Mouse (Mus musculus): ENCODE results near the gene Fermt1. TPM values are rescaled to one million over a fixed set of nuclear protein-coding genes. Genes with fewer than 3 reads are reported as not detected.

Gene Fermt1
- polyA plus RNA-seq, 1 experiment from 2014 or later = 5.4 TPM

GRCm38 (mm10) chr2:132952197-132952596, 6.5 kb upstream of the Fermt1 start:
- H3K4me2 ChIP-seq = no peak overlapping the region
- H3K27ac ChIP-seq (ENCODE audit: low read depth) = no peak overlapping the region
- ATAC-seq (ENCODE audit: insufficient read depth) = peak; percentile 62
- H3K27me3 ChIP-seq (ENCODE audit: insufficient read depth, low read length) = 0 out of 2 replicates have a peak, but pooled peaks cover 3% of the 10 kb centered on the region
- no peak overlapping the region for H3K4me3 ChIP-seq (ENCODE audit: low read depth, low read length)
- no peaks in the 10 kb centered on the region for H3K4me1 ChIP-seq (ENCODE audit: insufficient read depth)
- peak; percentile 77 for TF ChIP-seq CTCF (IDR thresholded peaks at IDR 0.05; ENCODE audit: low read depth)
- H3K36me3 ChIP-seq (ENCODE audit: insufficient read depth) = no peaks in the 10 kb centered on the region
- no peak overlapping the region for H3K9ac ChIP-seq
- DNase-seq = peak; percentile 74
- no peaks in the 10 kb centered on the region for H3K9me3 ChIP-seq (ENCODE audit: low read depth, low read length)
- WGBS = 2% methylated on average over 8 of the region's 8 CpGs

GRCm38 (mm10) chr2:132948174-132948573, 2.5 kb upstream of the Fermt1 start:
- 78% methylated on average over 7 of the region's 7 CpGs for WGBS
- H3K27me3 ChIP-seq (ENCODE audit: insufficient read depth, low read length) = peaks cover 34% of the 10 kb centered on the region
- no peaks in the 10 kb centered on the region for H3K36me3 ChIP-seq (ENCODE audit: insufficient read depth)
- H3K4me1 ChIP-seq (ENCODE audit: insufficient read depth) = no peaks in the 10 kb centered on the region
- no peak for ATAC-seq (ENCODE audit: insufficient read depth)
- no peaks in the 10 kb centered on the region for H3K9me3 ChIP-seq (ENCODE audit: low read depth, low read length)
- no peak overlapping the region for H3K4me2 ChIP-seq
- H3K27ac ChIP-seq (ENCODE audit: low read depth) = no peak overlapping the region
- no peak for DNase-seq
- no peak overlapping the region for H3K4me3 ChIP-seq (ENCODE audit: low read depth, low read length)
- no peak overlapping the region for H3K9ac ChIP-seq
- no peak for TF ChIP-seq CTCF (IDR thresholded peaks at IDR 0.05; ENCODE audit: low read depth)

GRCm38 (mm10) chr2:132946976-132947375, 1.3 kb upstream of the Fermt1 start:
- Histone ChIP-seq H3K9ac (no peak overlapping the region), H3K9me3 (ENCODE audit: low read depth, low read length) (no peaks in the 10 kb centered on the region), H3K27me3 (ENCODE audit: insufficient read depth, low read length) (peaks cover 34% of the 10 kb centered on the region), H3K27ac (ENCODE audit: low read depth) (no peak overlapping the region), H3K4me3 (ENCODE audit: low read depth, low read length) (no peak overlapping the region), H3K4me2 (no peak overlapping the region), H3K4me1 (ENCODE audit: insufficient read depth) (no peaks in the 10 kb centered on the region), H3K36me3 (ENCODE audit: insufficient read depth) (no peaks in the 10 kb centered on the region)
- no peak for ATAC-seq (ENCODE audit: insufficient read depth)
- 62% methylated on average over 6 of the region's 6 CpGs for WGBS
- no peak for TF ChIP-seq CTCF (IDR thresholded peaks at IDR 0.05; ENCODE audit: low read depth)
- DNase-seq = no peak

GRCm38 (mm10) chr2:132944711-132945325, 888 bp downstream of the Fermt1 start:
- ATAC-seq (ENCODE audit: insufficient read depth) (no peak; the same call in 1 of the 2 replicates), DNase-seq (peak; percentile 9)
- peaks cover 34% of the 10 kb centered on the region for H3K27me3 ChIP-seq (ENCODE audit: insufficient read depth, low read length)
- no peaks in the 10 kb centered on the region for H3K36me3 ChIP-seq (ENCODE audit: insufficient read depth)
- H3K9me3 ChIP-seq (ENCODE audit: low read depth, low read length) = no peaks in the 10 kb centered on the region
- H3K27ac ChIP-seq (ENCODE audit: low read depth) = no peak overlapping the region
- H3K4me2 ChIP-seq = peak overlapping the region; percentile 59
- peak overlapping the region; percentile 32 for H3K4me3 ChIP-seq (ENCODE audit: low read depth, low read length)
- H3K4me1 ChIP-seq (ENCODE audit: insufficient read depth) = no peaks in the 10 kb centered on the region
- TF ChIP-seq CTCF (IDR thresholded peaks at IDR 0.05; ENCODE audit: low read depth) = no peak
- 4% methylated on average over 24 of the region's 24 CpGs for WGBS
- H3K9ac ChIP-seq = peak overlapping the region; percentile 32

- Histone ChIP-seq H3K9me3 (ENCODE audit: low read depth, low read length) (no peaks in the 10 kb centered on the region), H3K4me3 (ENCODE audit: low read depth, low read length) (no peak overlapping the region), H3K4me1 (ENCODE audit: insufficient read depth) (no peaks in the 10 kb centered on the region), H3K4me2 (peak overlapping the region; percentile 25), H3K27me3 (ENCODE audit: insufficient read depth, low read length) (peaks cover 34% of the 10 kb centered on the region), H3K27ac (ENCODE audit: low read depth) (no peak overlapping the region), H3K36me3 (ENCODE audit: insufficient read depth) (no peaks in the 10 kb centered on the region), H3K9ac (no peak overlapping the region)
- DNase-seq (no peak), ATAC-seq (ENCODE audit: insufficient read depth) (no peak)
- 28% methylated on average over 13 of the region's 13 CpGs for WGBS
- no peak for TF ChIP-seq CTCF (IDR thresholded peaks at IDR 0.05; ENCODE audit: low read depth)
Measured at GRCm38 (mm10) chr2:132943997-132944396, 1.7 kb downstream of the Fermt1 start.

- no peak overlapping the region for H3K27ac ChIP-seq (ENCODE audit: low read depth)
- no peak overlapping the region for H3K9ac ChIP-seq
- no peaks in the 10 kb centered on the region for H3K4me1 ChIP-seq (ENCODE audit: insufficient read depth)
- H3K4me2 ChIP-seq = peak overlapping the region; percentile 25
- no peak for TF ChIP-seq CTCF (IDR thresholded peaks at IDR 0.05; ENCODE audit: low read depth)
- no peaks in the 10 kb centered on the region for H3K36me3 ChIP-seq (ENCODE audit: insufficient read depth)
- H3K4me3 ChIP-seq (ENCODE audit: low read depth, low read length) = no peak overlapping the region
- no peaks in the 10 kb centered on the region for H3K9me3 ChIP-seq (ENCODE audit: low read depth, low read length)
- WGBS = 35% methylated on average over 9 of the region's 9 CpGs
- no peak for ATAC-seq (ENCODE audit: insufficient read depth)
- H3K27me3 ChIP-seq (ENCODE audit: insufficient read depth, low read length) = peaks cover 34% of the 10 kb centered on the region
- no peak for DNase-seq
Measured at GRCm38 (mm10) chr2:132943596-132943995, 2.1 kb downstream of the Fermt1 start.

- no peak for ATAC-seq (ENCODE audit: insufficient read depth)
- TF ChIP-seq CTCF (IDR thresholded peaks at IDR 0.05; ENCODE audit: low read depth) = no peak
- Histone ChIP-seq H3K27ac (ENCODE audit: low read depth) (no peak overlapping the region), H3K36me3 (ENCODE audit: insufficient read depth) (no peaks in the 10 kb centered on the region), H3K4me1 (ENCODE audit: insufficient read depth) (no peaks in the 10 kb centered on the region), H3K4me2 (no peak overlapping the region), H3K9ac (no peak overlapping the region), H3K9me3 (ENCODE audit: low read depth, low read length) (no peaks in the 10 kb centered on the region), H3K27me3 (ENCODE audit: insufficient read depth, low read length) (peaks cover 6% of the 10 kb centered on the region; the same call in 1 of the 2 replicates), H3K4me3 (ENCODE audit: low read depth, low read length) (no peak overlapping the region)
- DNase-seq = no peak
- WGBS = 86% methylated on average over 14 of the region's 14 CpGs
Measured at GRCm38 (mm10) chr2:132939056-132939455, 6.7 kb downstream of the Fermt1 start.
